Mouse (Mus musculus): ENCODE measurements around the gene Dedd2. TPM values are rescaled to one million over a fixed set of nuclear protein-coding genes. Genes with fewer than 3 reads are reported as not detected.

Dedd2 gene
- polyA plus RNA-seq, 1 experiment, result 37.6 TPM

DNA sequence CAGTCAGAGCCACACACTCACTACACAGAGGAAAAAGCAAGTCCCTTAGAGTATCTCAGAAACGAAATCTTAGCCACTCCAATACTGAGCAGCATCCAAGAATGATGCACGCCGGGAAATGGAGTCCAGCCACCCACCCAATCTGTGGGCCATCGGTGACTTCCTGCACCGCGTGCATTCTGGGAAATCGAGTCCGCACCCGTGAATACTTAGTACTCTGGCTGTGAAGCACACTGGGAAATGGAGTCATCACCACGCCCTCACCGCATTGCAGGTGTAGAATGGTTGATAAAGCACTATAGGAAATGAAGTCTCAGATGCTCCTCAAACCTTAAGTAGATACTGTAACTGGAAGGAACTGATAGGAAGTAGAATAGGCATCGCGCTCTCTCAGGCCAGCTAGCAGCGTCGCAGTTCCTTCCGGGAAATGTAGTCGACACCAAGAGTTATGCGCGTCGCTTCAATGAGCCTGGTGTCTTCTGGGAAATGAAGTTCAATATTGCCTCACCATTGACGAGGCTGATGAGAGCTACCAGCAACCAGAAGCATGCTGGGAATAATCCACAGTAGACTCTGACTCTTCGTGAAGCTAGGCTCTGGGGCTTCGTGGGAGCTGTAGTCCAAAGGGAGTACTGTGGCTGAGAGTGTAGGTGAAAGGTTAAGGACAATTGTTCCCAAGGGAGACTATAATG, 17.7 kb upstream of the Dedd2 start:
- H3K4me1 ChIP-seq (ENCODE audit: control insufficient read depth, insufficient read depth, low read length), result no peaks in the 10 kb centered on the region; the same call in 1 of the 2 replicates
- peak overlapping the region; percentile 74 for H3K4me3 ChIP-seq (replicated peaks; ENCODE audit: extremely low read depth, low read depth, low read length)
- DNase-seq, result peak; percentile 93
- under 1% methylated on average over 23 of the region's 23 CpGs for WGBS
- TF ChIP-seq CTCF (IDR thresholded peaks at IDR 0.05; ENCODE audit: insufficient read depth, low read length) (no peak), POLR2A (IDR thresholded peaks at IDR 0.05; ENCODE audit: borderline replicate concordance, extremely low read depth, low read depth, low read length) (no peak)

- TF ChIP-seq CTCF (IDR thresholded peaks at IDR 0.05; ENCODE audit: insufficient read depth, low read length) (no peak), POLR2A (IDR thresholded peaks at IDR 0.05; ENCODE audit: borderline replicate concordance, extremely low read depth, low read depth, low read length) (peak; percentile 59; the same call in 1 of the 2 replicates)
- under 1% methylated on average over 76 of the region's 76 CpGs for WGBS
- H3K4me1 ChIP-seq (ENCODE audit: control insufficient read depth, insufficient read depth, low read length), result no peaks in the 10 kb centered on the region; the same call in 1 of the 2 replicates
- peak; percentile 98 for DNase-seq
- peak within 1 kb of the TSS; percentile 74 for H3K4me3 ChIP-seq (replicated peaks; ENCODE audit: extremely low read depth, low read depth, low read length)
Measured at GRCm38 (mm10) chr7:25237249-25238014, 17.0 kb upstream of the Dedd2 start, which contains the start of gene Gsk3a. TSS of gene Gsk3a (minus strand) at chr7:25237851.

DNA sequence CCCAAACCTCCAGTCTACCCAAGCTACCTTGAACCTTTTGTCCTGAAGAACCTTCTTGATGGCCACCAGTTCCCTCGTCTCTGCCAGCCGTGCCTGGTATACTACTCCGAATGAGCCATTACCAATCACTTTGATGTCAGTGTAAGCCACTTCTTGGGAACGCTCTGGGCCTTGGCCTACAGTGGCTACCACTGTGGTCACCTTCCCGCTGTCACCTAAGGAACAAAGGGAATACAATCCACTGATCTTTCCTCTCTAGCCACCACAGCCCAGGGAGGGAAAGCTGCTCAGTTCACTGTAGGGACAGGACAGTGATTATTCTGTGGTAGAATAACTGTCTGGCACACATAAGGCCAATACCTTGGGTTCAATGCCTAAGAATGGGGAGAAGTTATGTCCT, 15.1 kb upstream of the Dedd2 start:
- Histone ChIP-seq H3K4me3 (replicated peaks; ENCODE audit: extremely low read depth, low read depth, low read length) (no peak overlapping the region), H3K4me1 (ENCODE audit: control insufficient read depth, insufficient read depth, low read length) (no peaks in the 10 kb centered on the region; the same call in 1 of the 2 replicates)
- TF ChIP-seq POLR2A (IDR thresholded peaks at IDR 0.05; ENCODE audit: borderline replicate concordance, extremely low read depth, low read depth, low read length) (no peak), CTCF (IDR thresholded peaks at IDR 0.05; ENCODE audit: insufficient read depth, low read length) (no peak)
- 83% methylated on average over 5 of the region's 5 CpGs for WGBS
- DNase-seq, result no peak

GRCm38 (mm10) chr7:25233061-25233460, 12.6 kb upstream of the Dedd2 start:
- WGBS, result 69% methylated on average over 2 of the region's 2 CpGs
- no peak for DNase-seq
- TF ChIP-seq POLR2A (IDR thresholded peaks at IDR 0.05; ENCODE audit: borderline replicate concordance, extremely low read depth, low read depth, low read length) (no peak), CTCF (IDR thresholded peaks at IDR 0.05; ENCODE audit: insufficient read depth, low read length) (no peak)
- no peak overlapping the region for H3K4me3 ChIP-seq (replicated peaks; ENCODE audit: extremely low read depth, low read depth, low read length)
- no peaks in the 10 kb centered on the region; the same call in 1 of the 2 replicates for H3K4me1 ChIP-seq (ENCODE audit: control insufficient read depth, insufficient read depth, low read length)

DNA sequence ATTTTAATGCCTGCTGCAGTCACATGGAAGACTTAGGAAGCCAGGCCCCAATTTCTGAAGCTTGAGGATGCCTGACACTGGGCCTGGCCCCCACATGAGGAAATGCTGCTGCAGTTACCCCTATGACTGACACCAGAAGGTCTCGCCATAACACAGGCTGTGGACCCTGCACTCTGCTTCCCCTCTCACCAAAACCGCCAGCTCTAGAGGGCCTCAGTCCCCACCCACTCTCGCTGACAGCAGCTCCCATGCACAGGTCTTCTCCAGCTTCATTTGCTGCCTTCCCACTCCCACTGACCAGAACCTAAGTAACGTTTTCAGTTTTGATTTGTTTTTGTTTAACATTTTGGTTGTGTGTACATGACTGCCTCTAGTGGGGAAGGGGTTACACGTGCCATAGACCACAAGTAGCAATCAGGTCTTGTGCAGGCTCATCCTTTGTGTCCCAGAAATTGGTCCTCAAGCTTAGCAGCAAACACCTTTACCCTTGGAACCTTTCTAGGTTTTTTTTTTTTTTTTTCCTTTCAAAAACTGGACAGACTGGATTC, 11.8 kb upstream of the Dedd2 start:
- no peak for DNase-seq
- WGBS, result 46% methylated on average over 5 of the region's 5 CpGs

DNA sequence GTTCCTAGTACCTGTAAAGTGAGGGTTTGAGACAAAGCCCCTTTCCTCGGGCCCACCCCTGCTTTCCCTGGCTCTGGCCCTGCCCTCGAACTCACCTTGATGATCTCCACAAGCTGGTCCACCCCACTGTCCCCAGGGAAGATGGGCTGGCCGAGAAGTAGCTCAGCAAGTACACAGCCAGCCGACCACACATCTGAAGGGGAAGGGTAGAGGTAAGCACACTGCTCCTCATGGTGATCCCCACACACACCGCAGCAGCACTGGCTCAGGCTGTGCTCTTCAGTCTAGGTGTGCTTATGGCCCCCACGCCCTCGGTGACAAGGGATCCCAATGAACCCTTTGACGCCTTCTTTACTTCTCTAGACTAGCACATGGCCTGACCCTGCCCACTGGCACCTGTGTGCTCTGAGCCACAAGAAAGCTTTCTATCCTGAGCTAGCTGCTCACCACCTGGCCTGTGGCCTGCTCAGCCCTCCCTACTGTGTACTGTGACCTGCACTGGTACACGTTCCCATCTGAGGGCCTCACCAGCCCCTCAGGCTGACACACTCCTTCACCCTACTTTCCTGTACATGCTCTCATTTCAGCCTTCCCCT, 10.4 kb upstream of the Dedd2 start:
- 79% methylated on average over 9 of the region's 9 CpGs for WGBS
- no peak for DNase-seq
- TF ChIP-seq CTCF (IDR thresholded peaks at IDR 0.05; ENCODE audit: insufficient read depth, low read length), result no peak
- TF ChIP-seq POLR2A (IDR thresholded peaks at IDR 0.05; ENCODE audit: borderline replicate concordance, extremely low read depth, low read depth, low read length), result no peak
- H3K4me1 ChIP-seq (ENCODE audit: control insufficient read depth, insufficient read depth, low read length), result no peaks in the 10 kb centered on the region
- H3K4me3 ChIP-seq (replicated peaks; ENCODE audit: extremely low read depth, low read depth, low read length), result no peak overlapping the region

More for the DNA sequence above, 11.8 kb upstream of the Dedd2 start:
- no peak overlapping the region for H3K4me3 ChIP-seq (replicated peaks; ENCODE audit: extremely low read depth, low read depth, low read length)
- no peaks in the 10 kb centered on the region; the same call in 1 of the 2 replicates for H3K4me1 ChIP-seq (ENCODE audit: control insufficient read depth, insufficient read depth, low read length)
- TF ChIP-seq CTCF (IDR thresholded peaks at IDR 0.05; ENCODE audit: insufficient read depth, low read length) (no peak), POLR2A (IDR thresholded peaks at IDR 0.05; ENCODE audit: borderline replicate concordance, extremely low read depth, low read depth, low read length) (no peak)

DNA sequence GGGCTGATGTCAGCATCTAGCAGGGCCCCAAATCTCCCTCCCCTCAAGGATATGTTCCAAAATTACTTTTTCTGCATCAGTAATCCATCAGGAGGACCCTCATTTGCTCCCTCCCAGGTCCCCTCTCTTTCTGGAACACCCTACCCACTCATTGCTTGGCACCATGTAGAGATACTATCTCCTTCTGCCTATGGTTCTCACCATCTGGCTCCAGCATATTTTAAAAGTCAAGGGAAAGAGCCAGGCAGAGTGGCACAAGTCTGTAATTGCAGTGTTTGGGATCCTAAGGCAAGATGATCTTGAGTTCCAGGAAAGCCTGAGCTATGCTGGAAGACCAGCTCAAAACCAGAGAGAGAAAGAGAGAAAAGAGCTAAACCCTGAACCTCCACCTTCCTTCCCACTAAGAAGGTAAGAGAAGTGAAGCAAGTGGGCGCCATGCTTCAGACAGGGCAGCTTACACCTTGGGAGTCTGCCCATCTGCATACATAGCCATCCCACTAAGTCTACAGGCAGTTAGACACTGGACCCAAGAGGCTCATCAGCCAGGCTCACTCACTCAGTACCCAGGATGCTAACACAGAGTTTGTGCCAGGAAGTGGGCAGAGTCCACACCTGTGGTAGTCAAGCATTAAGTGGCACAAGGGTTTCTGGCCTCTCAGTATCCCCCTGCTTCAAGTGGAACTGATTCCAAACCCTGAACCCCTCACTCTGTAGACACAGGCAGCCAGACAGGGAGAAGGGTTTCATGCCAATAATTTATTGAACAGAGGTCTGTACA, 7.3 kb upstream of the Dedd2 start:
- no peak overlapping the region for H3K4me3 ChIP-seq (replicated peaks; ENCODE audit: extremely low read depth, low read depth, low read length)
- 100% methylated on average over 1 of the region's 1 CpGs for WGBS
- DNase-seq, result no peak
- no peak for TF ChIP-seq POLR2A (IDR thresholded peaks at IDR 0.05; ENCODE audit: borderline replicate concordance, extremely low read depth, low read depth, low read length)
- TF ChIP-seq CTCF (IDR thresholded peaks at IDR 0.05; ENCODE audit: insufficient read depth, low read length), result no peak
- H3K4me1 ChIP-seq (ENCODE audit: control insufficient read depth, insufficient read depth, low read length), result no peaks in the 10 kb centered on the region

DNA sequence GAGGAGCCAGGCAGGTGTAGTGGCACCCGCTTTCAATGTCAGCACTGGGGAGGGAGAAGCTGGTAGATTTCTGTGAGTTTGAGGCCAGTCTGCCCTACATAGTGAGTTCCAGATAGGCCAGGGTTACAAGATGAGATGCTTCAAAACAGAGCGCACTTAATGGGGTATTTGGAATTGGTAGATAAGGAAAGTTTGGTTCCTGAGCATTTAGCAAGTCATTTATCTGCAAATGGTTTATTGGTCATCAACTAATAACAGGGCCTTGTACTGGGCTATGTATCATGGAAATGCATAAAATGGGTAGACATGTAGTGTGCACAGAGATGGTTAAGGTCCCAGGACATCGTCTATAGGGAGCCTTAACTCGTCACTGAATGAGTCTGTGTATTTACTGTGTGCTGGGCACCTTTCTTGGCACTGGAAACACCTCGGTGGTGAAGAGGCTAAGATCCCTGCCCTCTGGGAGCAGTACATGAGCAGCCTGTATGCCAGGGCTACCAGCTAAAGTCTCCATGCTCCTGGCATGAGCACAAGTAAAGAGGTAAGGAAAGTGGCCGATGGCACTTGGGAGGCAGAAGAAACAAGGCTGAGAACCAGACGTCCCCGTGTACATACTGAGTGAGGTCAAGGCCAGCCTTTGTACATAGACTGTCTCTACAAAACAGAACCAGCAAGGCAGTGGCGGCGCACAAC, 2.0 kb upstream of the Dedd2 start:
- H3K4me3 ChIP-seq (replicated peaks; ENCODE audit: extremely low read depth, low read depth, low read length), result no peak overlapping the region
- TF ChIP-seq CTCF (IDR thresholded peaks at IDR 0.05; ENCODE audit: insufficient read depth, low read length) (no peak), POLR2A (IDR thresholded peaks at IDR 0.05; ENCODE audit: borderline replicate concordance, extremely low read depth, low read depth, low read length) (no peak)
- H3K4me1 ChIP-seq (ENCODE audit: control insufficient read depth, insufficient read depth, low read length), result peaks cover 11% of the 10 kb centered on the region
- no peak for DNase-seq
- WGBS, result 68% methylated on average over 10 of the region's 10 CpGs

Measured in lung, adult 2 months (tissue).